Mouse (Mus musculus) lung, adult 2 months (tissue): ENCODE results near the gene Ccdc173. TPM values are rescaled to one million over a fixed set of nuclear protein-coding genes. Genes with fewer than 3 reads are reported as not detected.

ENCODE experiments used
- DNase-seq: peaks from one replicate; pipeline ENCODE4 v3.0.0; 2022
- H3K4me1 ChIP-seq: fragments of 200-500 bp; 2 replicates; pipeline ENCODE4 v1.6.1; 2011; ENCODE audit warnings: low read length; ENCODE audit not compliant: control insufficient read depth, insufficient read depth
- H3K4me3 ChIP-seq: fragments of 200-500 bp; replicated peaks from 2 replicates; pipeline ENCODE3; 2011; ENCODE audit warnings: low read depth, mild to moderate bottlenecking, control low read depth, low read length; ENCODE audit errors: extremely low read depth
- CTCF ChIP-seq: fragments of 200-500 bp; IDR thresholded peaks from 2 replicates; pipeline ENCODE4 v1.5.1; 2011; ENCODE audit warnings: mild to moderate bottlenecking, low read length, control low read depth; ENCODE audit not compliant: insufficient read depth
- POLR2A ChIP-seq: fragments of 200-500 bp; IDR thresholded peaks from 2 replicates; pipeline ENCODE4 v1.6.1; 2011; ENCODE audit warnings: low read depth, mild to moderate bottlenecking, control low read depth, low read length, borderline replicate concordance; ENCODE audit errors: extremely low read depth
- WGBS: fragments of 180-500 bp; shearing (Covaris S2); methylation state at CpG from one replicate; pipeline ENCODE4 v1.1.7; 2018; 5-methylcytosine and 5-hydroxymethylcytosine counted together
- polyA plus RNA-seq: library from polyadenylated mRNA; depleted of rRNA; stranded (reverse); fragments of >200 nt; gene quantifications from 2 replicates; pipeline ENCODE4 v1.2.3, GENCODE M21; 2012

The Ccdc173 gene
- polyA plus RNA-seq, 1 experiment: 0.54 TPM

GRCm38 (mm10) chr2:69802911-69803312, 13.5 kb upstream of the Ccdc173 start:
- Histone ChIP-seq H3K4me3 (peak overlapping the region; percentile 54), H3K4me1 (no peaks in the 10 kb centered on the region)
- 59% methylated on average over 5 of the region's 5 CpGs for WGBS
- DNase-seq: peak; percentile 77
- TF ChIP-seq CTCF: peak; percentile 75
- TF ChIP-seq POLR2A: no peak

- TF ChIP-seq CTCF (no peak), POLR2A (no peak)
- Histone ChIP-seq H3K4me3 (no peak overlapping the region), H3K4me1 (peaks cover 2% of the 10 kb centered on the region; the same call in 1 of the 2 replicates)
- DNase-seq: no peak
- 64% methylated on average over 4 of the region's 4 CpGs for WGBS
Measured at GRCm38 (mm10) chr2:69790722-69791121, 1.3 kb upstream of the Ccdc173 start.

- DNase-seq: peak; percentile 87
- under 1% methylated on average over 10 of the region's 10 CpGs for WGBS
- H3K4me3 ChIP-seq: peak overlapping the region; percentile 86
- peaks cover 2% of the 10 kb centered on the region; the same call in 1 of the 2 replicates for H3K4me1 ChIP-seq
- no peak for TF ChIP-seq POLR2A
- TF ChIP-seq CTCF: peak; percentile 98
Measured at GRCm38 (mm10) chr2:69790285-69790684, 910 bp upstream of the Ccdc173 start.

- 20% methylated on average over 9 of the region's 9 CpGs for WGBS
Measured at GRCm38 (mm10) chr2:69788974-69789373, 401 bp downstream of the Ccdc173 start.

GRCm38 (mm10) chr2:69778836-69779177, 10.6 kb downstream of the Ccdc173 start:
- H3K4me1 ChIP-seq: no peaks in the 10 kb centered on the region
- no peak for TF ChIP-seq POLR2A
- no peak for TF ChIP-seq CTCF
- WGBS: 47% methylated on average over 5 of the region's 5 CpGs
- DNase-seq: no peak
- no peak overlapping the region for H3K4me3 ChIP-seq

More at GRCm38 (mm10) chr2:69788974-69789373, 401 bp downstream of the Ccdc173 start:
- DNase-seq: no peak
- Histone ChIP-seq H3K4me1 (peaks cover 2% of the 10 kb centered on the region; the same call in 1 of the 2 replicates), H3K4me3 (peak overlapping the region; percentile 86)
- TF ChIP-seq CTCF (no peak), POLR2A (no peak)

- H3K4me1 ChIP-seq: no peaks in the 10 kb centered on the region
- no peak overlapping the region for H3K4me3 ChIP-seq
- TF ChIP-seq CTCF: no peak
- TF ChIP-seq POLR2A: no peak
- DNase-seq: no peak
- WGBS: 46% methylated on average over 7 of the region's 7 CpGs
Measured at GRCm38 (mm10) chr2:69777985-69778835, 11.2 kb downstream of the Ccdc173 start.

GRCm38 (mm10) chr2:69773331-69773730, 16.0 kb downstream of the Ccdc173 start:
- Histone ChIP-seq H3K4me1 (no peaks in the 10 kb centered on the region), H3K4me3 (no peak overlapping the region)
- WGBS: 96% methylated on average over 3 of the region's 3 CpGs
- no peak for TF ChIP-seq CTCF
- TF ChIP-seq POLR2A: no peak
- DNase-seq: no peak

- no peak for TF ChIP-seq POLR2A
- TF ChIP-seq CTCF: no peak
- WGBS: 82% methylated on average over 1 of the region's 1 CpGs
- Histone ChIP-seq H3K4me1 (no peaks in the 10 kb centered on the region), H3K4me3 (no peak overlapping the region)
- no peak for DNase-seq
Measured at GRCm38 (mm10) chr2:69764716-69765115, 24.7 kb downstream of the Ccdc173 start.

GRCm38 (mm10) chr2:69763340-69763739, 26.0 kb downstream of the Ccdc173 start:
- no peak for DNase-seq
- H3K4me1 ChIP-seq: no peaks in the 10 kb centered on the region
- WGBS: 91% methylated on average over 4 of the region's 4 CpGs
- H3K4me3 ChIP-seq: no peak overlapping the region
- TF ChIP-seq POLR2A (no peak), CTCF (no peak)

- no peak for DNase-seq
- Histone ChIP-seq H3K4me1 (no peaks in the 10 kb centered on the region), H3K4me3 (no peak overlapping the region)
- TF ChIP-seq POLR2A (no peak), CTCF (no peak)
- 87% methylated on average over 5 of the region's 5 CpGs for WGBS
Measured at GRCm38 (mm10) chr2:69760980-69761379, 28.4 kb downstream of the Ccdc173 start.

- Histone ChIP-seq H3K4me1 (no peaks in the 10 kb centered on the region), H3K4me3 (no peak overlapping the region)
- 95% methylated on average over 1 of the region's 1 CpGs for WGBS
- TF ChIP-seq POLR2A (no peak), CTCF (no peak)
- DNase-seq: no peak
Measured at GRCm38 (mm10) chr2:69745091-69745490, 44.3 kb downstream of the Ccdc173 start.
